Mouse (Mus musculus) bone marrow macrophage, adult 2 months (primary cell): Measurements from ENCODE around the gene Ppm1m. TPM values are rescaled to one million over a fixed set of nuclear protein-coding genes. Genes with fewer than 3 reads are reported as not detected.

Experiments used
- H3K27ac ChIP-seq: 2 replicates; pipeline ENCODE4 v1.5.1; 2012; ENCODE audit warnings: low read depth, low read length; ENCODE audit not compliant: insufficient read depth
- H3K4me1 ChIP-seq: 2 replicates; pipeline ENCODE4 v1.6.1; 2012; ENCODE audit warnings: low read length; ENCODE audit not compliant: control insufficient read depth, insufficient read depth
- H3K4me3 ChIP-seq: 2 replicates; pipeline ENCODE4 v1.5.1; 2012; ENCODE audit warnings: mild to moderate bottlenecking, low read length, moderate library complexity; ENCODE audit not compliant: insufficient read depth
- CTCF ChIP-seq: IDR thresholded peaks from 2 replicates; pipeline ENCODE4 v1.5.1; 2012; ENCODE audit warnings: low read depth, mild to moderate bottlenecking, low read length, moderate library complexity
- POLR2A ChIP-seq: IDR thresholded peaks from 2 replicates; pipeline ENCODE4 v1.6.1; 2012; ENCODE audit warnings: mild to moderate bottlenecking, low read depth, low read length, borderline replicate concordance
- polyA plus RNA-seq: library from polyadenylated mRNA; stranded (reverse); fragments of >200 nt; gene quantifications from 2 replicates; pipeline ENCODE4 v1.2.4, GENCODE M21; 2012; ENCODE audit not compliant: missing spikeins, insufficient read depth, insufficient read length

The Ppm1m gene
- polyA plus RNA-seq, 1 experiment = 41.5 TPM

GRCm38 (mm10) chr9:106220894-106221523 lies 21.5 kb upstream of the Ppm1m start:
- TF ChIP-seq POLR2A (no peak), CTCF (no peak)
- Histone ChIP-seq H3K4me3 (no peak overlapping the region), H3K27ac (peak overlapping the region; percentile 92; the same call in 1 of the 2 replicates), H3K4me1 (peaks cover 41% of the 10 kb centered on the region)

GRCm38 (mm10) chr9:106216971-106217370 lies 17.4 kb upstream of the Ppm1m start:
- Histone ChIP-seq H3K27ac (no peak overlapping the region), H3K4me1 (peaks cover 15% of the 10 kb centered on the region), H3K4me3 (no peak overlapping the region)
- no peak for TF ChIP-seq POLR2A
- TF ChIP-seq CTCF = no peak

GRCm38 (mm10) chr9:106215341-106216125 lies 16.0 kb upstream of the Ppm1m start:
- H3K4me1 ChIP-seq = peaks cover 4% of the 10 kb centered on the region; the same call in 1 of the 2 replicates
- TF ChIP-seq POLR2A (no peak), CTCF (no peak)
- no peak overlapping the region for H3K27ac ChIP-seq
- H3K4me3 ChIP-seq = no peak overlapping the region

DNA sequence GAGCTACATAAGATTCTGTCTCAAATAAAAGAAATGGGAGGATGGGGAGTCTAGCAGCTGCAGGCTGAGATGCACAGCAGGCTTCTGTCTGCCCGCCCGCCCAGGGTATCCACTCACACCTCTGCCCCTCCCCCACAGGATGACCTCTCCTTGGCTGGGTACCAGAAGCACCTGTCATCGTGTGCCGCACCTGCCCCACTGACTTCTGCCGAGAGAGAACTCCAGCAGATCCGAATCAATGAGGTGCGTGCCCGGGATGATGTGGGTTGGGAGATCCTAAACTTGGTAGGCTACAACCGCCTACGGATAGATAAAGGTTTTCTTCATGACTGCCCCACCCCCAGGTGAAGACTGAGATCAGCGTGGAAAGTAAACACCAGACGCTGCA lies 13.0 kb upstream of the Ppm1m start:
- no peak overlapping the region for H3K27ac ChIP-seq
- TF ChIP-seq CTCF = no peak
- no peak for TF ChIP-seq POLR2A
- no peak overlapping the region for H3K4me3 ChIP-seq
- H3K4me1 ChIP-seq = peaks cover 9% of the 10 kb centered on the region

GRCm38 (mm10) chr9:106211680-106212593 lies 12.4 kb upstream of the Ppm1m start:
- peak; percentile 100 for TF ChIP-seq CTCF
- TF ChIP-seq POLR2A = no peak
- H3K27ac ChIP-seq = no peak overlapping the region
- peaks cover 9% of the 10 kb centered on the region for H3K4me1 ChIP-seq
- no peak overlapping the region for H3K4me3 ChIP-seq

DNA sequence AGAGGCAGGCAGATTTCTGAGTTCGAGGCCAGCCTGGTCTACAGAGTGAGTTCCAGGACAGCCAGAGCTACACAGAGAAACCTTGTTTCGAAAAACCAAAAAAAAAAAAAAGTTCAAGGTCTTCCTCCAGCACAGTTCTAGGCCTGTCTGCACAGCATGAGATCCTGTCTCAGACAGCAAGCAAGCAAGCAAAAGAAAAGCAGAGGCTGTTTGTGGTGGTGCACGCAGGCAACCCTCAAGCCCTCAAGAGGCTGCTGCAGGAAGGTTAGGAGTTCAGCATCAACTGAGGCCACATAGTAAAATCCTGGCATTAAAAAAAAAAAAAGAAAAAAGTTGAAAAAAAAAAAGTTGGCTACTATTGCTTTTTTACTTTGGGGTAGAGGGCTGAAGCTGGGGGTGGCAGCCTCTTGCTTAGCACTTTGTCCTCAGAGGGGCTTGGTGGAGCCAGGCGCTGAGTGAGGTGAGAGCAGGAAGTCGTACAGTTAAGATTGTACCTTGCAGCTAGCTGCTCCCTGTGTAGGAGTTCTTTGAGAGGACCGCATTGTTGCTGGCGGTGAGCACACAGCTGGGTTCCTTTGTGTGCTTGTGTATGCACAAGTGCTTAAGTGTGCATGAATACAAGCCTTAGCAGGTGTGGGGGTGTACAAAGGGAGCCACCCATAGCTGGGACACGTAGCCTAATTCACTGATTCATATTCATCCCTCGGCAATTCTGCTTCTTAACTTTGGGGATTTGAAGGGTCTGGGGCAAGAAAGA lies 11.5 kb upstream of the Ppm1m start:
- Histone ChIP-seq H3K4me1 (peaks cover 16% of the 10 kb centered on the region), H3K4me3 (no peak overlapping the region), H3K27ac (no peak overlapping the region)
- no peak for TF ChIP-seq POLR2A
- no peak for TF ChIP-seq CTCF

DNA sequence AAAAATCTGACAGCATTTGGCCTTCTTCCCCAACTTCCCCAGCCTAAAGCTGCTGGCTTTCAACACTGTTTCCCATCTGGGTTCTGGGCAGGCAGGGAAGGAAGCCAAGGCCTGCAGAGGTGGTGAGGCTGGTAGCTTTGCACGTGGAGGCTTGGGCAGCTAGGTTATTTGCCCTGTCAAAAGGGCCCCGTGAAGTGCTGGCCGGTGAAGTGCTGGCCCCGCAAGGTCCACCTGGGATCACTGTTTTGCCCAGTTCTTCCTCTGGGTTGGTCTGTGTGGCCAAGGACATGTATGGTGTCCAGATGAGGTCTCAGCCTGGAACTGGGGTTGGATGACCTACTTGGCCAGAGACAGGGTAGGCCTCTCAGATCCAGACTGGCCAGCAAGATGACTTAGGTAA lies 10.4 kb upstream of the Ppm1m start:
- Histone ChIP-seq H3K4me3 (no peak overlapping the region), H3K27ac (0 out of 2 replicates have a peak overlapping the region, but pooled peaks have one; percentile 19), H3K4me1 (peaks cover 27% of the 10 kb centered on the region)
- TF ChIP-seq CTCF (no peak), POLR2A (no peak)

GRCm38 (mm10) chr9:106208181-106208580 lies 8.6 kb upstream of the Ppm1m start:
- Histone ChIP-seq H3K4me3 (no peak overlapping the region), H3K27ac (no peak overlapping the region), H3K4me1 (peaks cover 34% of the 10 kb centered on the region)
- TF ChIP-seq CTCF = no peak

DNA sequence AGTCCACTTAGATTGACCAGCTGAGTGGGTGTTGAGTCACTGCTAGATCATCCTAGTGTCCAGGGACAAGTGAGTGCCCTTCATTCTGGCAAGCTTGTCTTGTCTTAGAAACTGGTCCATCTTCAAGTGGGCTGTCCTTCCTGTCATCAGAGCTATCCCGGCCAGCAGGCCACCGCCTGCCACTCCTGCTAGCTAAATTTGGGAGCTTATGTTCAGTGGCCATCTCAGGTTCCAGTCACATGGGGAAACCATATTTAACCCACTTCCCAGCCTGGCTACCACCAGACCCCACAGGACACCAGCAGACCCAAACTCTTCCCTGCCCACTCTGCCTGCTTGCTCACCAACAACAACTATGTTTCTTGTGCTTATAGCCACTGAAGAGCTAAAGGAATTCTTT lies 7.0 kb upstream of the Ppm1m start:
- H3K27ac ChIP-seq = no peak overlapping the region
- H3K4me1 ChIP-seq = peaks cover 34% of the 10 kb centered on the region
- TF ChIP-seq POLR2A (no peak), CTCF (no peak)
- no peak overlapping the region for H3K4me3 ChIP-seq
